Mouse (Mus musculus) hindbrain, embryonic 15.5 days (tissue): ENCODE data around the gene Ccdc74a. TPM values are rescaled to one million over a fixed set of nuclear protein-coding genes. Genes with fewer than 3 reads are reported as not detected.

Experiments
- ATAC-seq: fragments of 200-750 bp; cut with Nextera tagmentation; 2 replicates; pipeline ENCODE4 v1.8.0; 2017; ENCODE audit warnings: low read depth, moderate number of reproducible peaks, moderate TSS enrichment; ENCODE audit not compliant: low FRiP score
- H3K27ac ChIP-seq: fragments of 300-500 bp; sonication (generic); replicated peaks from 2 replicates; pipeline ENCODE4 v1.5.1; 2015; ENCODE audit warnings: mild to moderate bottlenecking, inconsistent platforms
- H3K27me3 ChIP-seq: fragments of 300-500 bp; sonication (generic); 2 replicates; pipeline ENCODE4 v1.6.1; 2015; ENCODE audit warnings: control low read depth, inconsistent platforms
- H3K36me3 ChIP-seq: fragments of 300-500 bp; sonication (generic); 2 replicates; pipeline ENCODE4 v1.6.1; 2015; ENCODE audit warnings: control low read depth, inconsistent platforms
- H3K4me1 ChIP-seq: fragments of 300-500 bp; sonication (generic); replicated peaks from 2 replicates; pipeline ENCODE4 v1.6.1; 2015; ENCODE audit warnings: control low read depth, inconsistent platforms
- H3K4me2 ChIP-seq: fragments of 300-500 bp; sonication (generic); 2 replicates; pipeline ENCODE4 v1.6.1; 2015; ENCODE audit warnings: moderate library complexity, mild to moderate bottlenecking, inconsistent platforms
- H3K4me3 ChIP-seq: fragments of 300-500 bp; sonication (generic); 2 replicates; pipeline ENCODE4 v1.5.1; 2015; ENCODE audit warnings: mild to moderate bottlenecking, inconsistent platforms
- H3K9ac ChIP-seq: fragments of 300-500 bp; sonication (generic); 2 replicates; pipeline ENCODE4 v1.6.1; 2015; ENCODE audit warnings: inconsistent platforms
- H3K9me3 ChIP-seq: fragments of 300-500 bp; sonication (generic); 2 replicates; pipeline ENCODE4 v1.6.1; 2016; ENCODE audit warnings: control low read depth, inconsistent platforms
- WGBS: fragments of 180-500 bp; shearing (Covaris S2); methylation state at CpG from one replicate; pipeline ENCODE4 v1.1.7; 2015; 5-methylcytosine and 5-hydroxymethylcytosine counted together
- polyA plus RNA-seq: library from polyadenylated mRNA; unstranded; fragments of >200 nt; fragmentation: Nextera tagmentation; extraction: Ambion mirVana; gene quantifications from 2 replicates; pipeline ENCODE4 v1.2.1, GENCODE M21; 2015

The Ccdc74a gene
- polyA plus RNA-seq, 1 experiment from 2014 or later = 14.0 TPM

DNA sequence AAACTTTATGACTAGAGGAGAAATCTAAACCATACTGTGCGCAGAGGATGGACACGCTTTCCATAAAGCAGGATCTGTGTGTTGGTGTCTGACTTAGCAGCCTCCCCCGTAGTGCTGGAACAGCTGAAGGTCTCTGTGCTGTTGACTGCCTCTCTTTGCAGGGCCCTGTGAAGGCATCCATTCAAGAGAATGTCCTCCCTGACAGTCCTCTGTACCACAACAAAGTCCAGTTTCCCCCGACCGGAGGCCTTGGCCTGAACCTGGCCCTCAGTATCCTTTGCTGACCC lies 20.1 kb upstream of the Ccdc74a start:
- Histone ChIP-seq H3K9me3 (no peaks in the 10 kb centered on the region), H3K4me2 (no peak overlapping the region), H3K4me3 (no peak overlapping the region), H3K27me3 (no peaks in the 10 kb centered on the region), H3K9ac (no peak overlapping the region), H3K27ac (no peak overlapping the region), H3K36me3 (peaks cover 65% of the 10 kb centered on the region), H3K4me1 (no peaks in the 10 kb centered on the region)
- WGBS = over 99% methylated on average over 5 of the region's 5 CpGs
- no peak for ATAC-seq

GRCm38 (mm10) chr16:17632580-17632979 lies 13.7 kb upstream of the Ccdc74a start:
- Histone ChIP-seq H3K4me1 (no peaks in the 10 kb centered on the region), H3K36me3 (peaks cover 45% of the 10 kb centered on the region), H3K9ac (no peak overlapping the region), H3K4me2 (no peak overlapping the region), H3K9me3 (no peaks in the 10 kb centered on the region), H3K4me3 (no peak overlapping the region), H3K27ac (no peak overlapping the region), H3K27me3 (no peaks in the 10 kb centered on the region)
- WGBS = 93% methylated on average over 2 of the region's 2 CpGs
- no peak for ATAC-seq

- H3K27me3 ChIP-seq = no peaks in the 10 kb centered on the region
- no peaks in the 10 kb centered on the region for H3K4me1 ChIP-seq
- H3K4me2 ChIP-seq = no peak overlapping the region
- no peak overlapping the region for H3K4me3 ChIP-seq
- H3K9ac ChIP-seq = no peak overlapping the region
- H3K27ac ChIP-seq = no peak overlapping the region
- no peaks in the 10 kb centered on the region for H3K9me3 ChIP-seq
- WGBS = 79% methylated on average over 8 of the region's 8 CpGs
- H3K36me3 ChIP-seq = peaks cover 42% of the 10 kb centered on the region
- ATAC-seq = no peak
Measured at GRCm38 (mm10) chr16:17633481-17634181, 12.6 kb upstream of the Ccdc74a start.

- Histone ChIP-seq H3K9me3 (no peaks in the 10 kb centered on the region), H3K9ac (no peak overlapping the region), H3K4me2 (no peak overlapping the region), H3K27ac (no peak overlapping the region), H3K4me3 (no peak overlapping the region), H3K4me1 (no peaks in the 10 kb centered on the region), H3K36me3 (peaks cover 48% of the 10 kb centered on the region), H3K27me3 (no peaks in the 10 kb centered on the region)
- 82% methylated on average over 2 of the region's 2 CpGs for WGBS
- no peak for ATAC-seq
Measured at GRCm38 (mm10) chr16:17636904-17637303, 9.4 kb upstream of the Ccdc74a start.

GRCm38 (mm10) chr16:17637610-17638009 lies 8.7 kb upstream of the Ccdc74a start:
- 87% methylated on average over 2 of the region's 2 CpGs for WGBS
- no peak overlapping the region for H3K9ac ChIP-seq
- no peak overlapping the region for H3K4me3 ChIP-seq
- no peak for ATAC-seq
- no peaks in the 10 kb centered on the region for H3K9me3 ChIP-seq
- H3K4me2 ChIP-seq = no peak overlapping the region
- H3K27ac ChIP-seq = no peak overlapping the region
- H3K4me1 ChIP-seq = no peaks in the 10 kb centered on the region
- no peaks in the 10 kb centered on the region for H3K27me3 ChIP-seq
- peaks cover 49% of the 10 kb centered on the region for H3K36me3 ChIP-seq

GRCm38 (mm10) chr16:17638036-17638628 lies 8.1 kb upstream of the Ccdc74a start:
- peaks cover 49% of the 10 kb centered on the region for H3K36me3 ChIP-seq
- WGBS = 89% methylated on average over 9 of the region's 9 CpGs
- H3K27me3 ChIP-seq = no peaks in the 10 kb centered on the region
- no peaks in the 10 kb centered on the region for H3K4me1 ChIP-seq
- H3K4me2 ChIP-seq = no peak overlapping the region
- H3K9ac ChIP-seq = no peak overlapping the region
- H3K27ac ChIP-seq = no peak overlapping the region
- ATAC-seq = no peak
- no peaks in the 10 kb centered on the region for H3K9me3 ChIP-seq
- no peak overlapping the region for H3K4me3 ChIP-seq

GRCm38 (mm10) chr16:17639081-17639480 lies 7.2 kb upstream of the Ccdc74a start:
- no peak for ATAC-seq
- Histone ChIP-seq H3K9me3 (no peaks in the 10 kb centered on the region), H3K27me3 (no peaks in the 10 kb centered on the region), H3K27ac (no peak overlapping the region), H3K36me3 (peaks cover 44% of the 10 kb centered on the region), H3K9ac (no peak overlapping the region), H3K4me1 (no peaks in the 10 kb centered on the region), H3K4me3 (no peak overlapping the region), H3K4me2 (no peak overlapping the region)
- WGBS = 95% methylated on average over 3 of the region's 3 CpGs

- Histone ChIP-seq H3K4me3 (no peak overlapping the region), H3K9ac (no peak overlapping the region), H3K36me3 (peaks cover 44% of the 10 kb centered on the region), H3K4me1 (no peaks in the 10 kb centered on the region), H3K27ac (no peak overlapping the region), H3K4me2 (no peak overlapping the region), H3K9me3 (no peaks in the 10 kb centered on the region), H3K27me3 (no peaks in the 10 kb centered on the region)
- 97% methylated on average over 6 of the region's 6 CpGs for WGBS
- no peak for ATAC-seq
Measured at GRCm38 (mm10) chr16:17639951-17640350, 6.3 kb upstream of the Ccdc74a start.

GRCm38 (mm10) chr16:17640706-17641105 lies 5.6 kb upstream of the Ccdc74a start:
- no peak overlapping the region for H3K4me2 ChIP-seq
- H3K9me3 ChIP-seq = no peaks in the 10 kb centered on the region
- H3K36me3 ChIP-seq = peaks cover 44% of the 10 kb centered on the region
- no peak overlapping the region for H3K27ac ChIP-seq
- H3K27me3 ChIP-seq = no peaks in the 10 kb centered on the region
- ATAC-seq = no peak
- no peaks in the 10 kb centered on the region for H3K4me1 ChIP-seq
- WGBS = 90% methylated on average over 9 of the region's 9 CpGs
- H3K4me3 ChIP-seq = no peak overlapping the region
- no peak overlapping the region for H3K9ac ChIP-seq

DNA sequence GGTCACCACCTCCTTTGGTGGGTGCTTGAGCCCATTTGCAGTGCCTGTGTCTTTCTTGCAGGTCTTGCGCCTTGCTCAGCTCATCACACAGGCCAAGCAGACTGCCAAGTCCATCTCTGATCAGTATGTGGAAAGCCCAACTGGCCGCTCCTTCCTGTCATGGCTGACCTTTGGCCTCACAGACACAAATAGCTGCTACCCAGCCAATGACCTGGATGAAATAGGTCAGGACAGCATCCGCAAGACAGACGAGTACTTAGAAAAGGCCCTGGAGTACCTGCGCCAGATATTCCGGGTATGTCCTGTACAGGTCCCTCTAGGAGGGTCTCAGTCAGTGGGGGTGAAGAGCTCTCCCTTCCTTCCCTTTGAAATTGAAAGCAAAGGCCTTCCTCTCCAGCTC lies 5.0 kb upstream of the Ccdc74a start:
- peaks cover 4% of the 10 kb centered on the region; the same call in 1 of the 2 replicates for H3K4me1 ChIP-seq
- peaks cover 44% of the 10 kb centered on the region for H3K36me3 ChIP-seq
- H3K9me3 ChIP-seq = no peaks in the 10 kb centered on the region
- H3K9ac ChIP-seq = no peak overlapping the region
- no peak overlapping the region for H3K4me3 ChIP-seq
- ATAC-seq = no peak
- H3K27me3 ChIP-seq = no peaks in the 10 kb centered on the region
- H3K4me2 ChIP-seq = no peak overlapping the region
- WGBS = 78% methylated on average over 6 of the region's 6 CpGs
- H3K27ac ChIP-seq = no peak overlapping the region

DNA sequence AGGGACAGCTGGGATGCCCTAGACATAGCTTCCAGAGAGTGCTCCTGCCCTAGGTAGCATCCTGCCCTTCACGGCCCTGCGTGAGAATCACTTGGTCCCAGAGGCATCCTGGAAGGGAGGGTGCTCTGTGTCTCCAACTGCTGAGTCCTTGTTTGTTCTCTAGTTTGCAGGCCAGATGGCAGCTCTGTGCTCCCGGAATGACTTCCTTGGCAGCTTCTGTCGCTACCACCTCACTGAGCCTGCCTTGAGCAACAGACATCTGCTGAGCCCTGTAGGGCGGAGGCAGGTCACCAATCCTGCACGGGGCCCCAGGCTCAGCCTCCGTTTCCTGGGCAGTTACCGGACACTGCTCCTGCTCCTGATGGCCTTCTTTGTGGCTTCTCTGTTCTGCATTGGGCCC lies 4.0 kb upstream of the Ccdc74a start:
- Histone ChIP-seq H3K27ac (no peak overlapping the region), H3K4me1 (peaks cover 11% of the 10 kb centered on the region), H3K9me3 (no peaks in the 10 kb centered on the region), H3K4me2 (no peak overlapping the region), H3K4me3 (no peak overlapping the region), H3K36me3 (peaks cover 44% of the 10 kb centered on the region), H3K9ac (no peak overlapping the region), H3K27me3 (no peaks in the 10 kb centered on the region)
- no peak for ATAC-seq
- WGBS = 84% methylated on average over 8 of the region's 8 CpGs

DNA sequence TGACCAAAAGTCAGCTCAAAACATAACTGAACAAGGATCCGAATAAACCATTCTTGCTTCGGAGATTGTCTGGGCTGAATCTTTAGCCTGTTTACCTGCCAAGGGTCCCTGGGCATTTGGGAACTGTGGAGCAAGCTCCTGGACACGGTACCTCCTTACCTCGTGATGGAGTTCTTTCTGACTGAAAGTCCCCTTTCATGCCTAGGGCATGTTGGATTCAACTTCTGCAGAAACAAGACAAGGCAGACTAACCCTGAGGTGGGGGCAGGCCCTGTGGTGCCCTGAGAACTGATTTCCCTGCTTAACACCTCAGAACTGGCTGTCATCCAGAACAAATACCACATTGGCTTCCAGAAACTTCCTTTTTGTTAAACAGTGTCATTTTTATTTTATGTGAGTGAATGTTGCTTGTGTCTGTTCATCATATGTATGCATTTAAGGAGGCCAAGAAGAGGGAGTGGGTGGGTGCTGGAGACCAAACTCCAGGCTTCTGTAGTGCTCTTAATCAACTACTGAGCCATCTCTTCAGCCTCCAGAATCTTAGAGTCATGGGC lies 2.8 kb upstream of the Ccdc74a start:
- Histone ChIP-seq H3K4me3 (no peak overlapping the region), H3K27me3 (no peaks in the 10 kb centered on the region), H3K9ac (no peak overlapping the region), H3K9me3 (no peaks in the 10 kb centered on the region), H3K4me2 (no peak overlapping the region), H3K4me1 (peaks cover 12% of the 10 kb centered on the region), H3K36me3 (peaks cover 38% of the 10 kb centered on the region), H3K27ac (no peak overlapping the region)
- ATAC-seq = no peak
- 94% methylated on average over 4 of the region's 4 CpGs for WGBS
